Mouse (Mus musculus): ENCODE results near the gene Gpam.

GRCm38 (mm10) chr19:55158606-55159005 is 31.6 kb upstream of the Gpam start:
- TF ChIP-seq CTCF (IDR thresholded peaks at IDR 0.05; ENCODE audit: low read depth, low read length) (no peak), POLR2A (IDR thresholded peaks at IDR 0.05; ENCODE audit: borderline replicate concordance, low read depth, low read length) (no peak)

All from bone marrow macrophage, adult 2 months (primary cell).